Mouse (Mus musculus) heart, embryonic 14.5 days (tissue): ENCODE data around the gene Ankmy1. TPM values are rescaled to one million over a fixed set of nuclear protein-coding genes. Genes with fewer than 3 reads are reported as not detected.

Source experiments
- ATAC-seq: fragments of 200-750 bp; cut with Nextera tagmentation; 2 replicates; pipeline ENCODE4 v1.8.0; 2017; ENCODE audit warnings: low read depth, moderate TSS enrichment; ENCODE audit not compliant: insufficient number of reproducible peaks, insufficient read depth, low FRiP score
- H3K27ac ChIP-seq, 2 experiments: fragments of 200-500 bp in 1 of 2; fragments of 300-500 bp in 1 of 2; sonication (generic) in 1 of 2; replicated peaks in 1 of 2; 2 replicates each; pipeline ENCODE4 v1.5.1; 2012 to 2014; ENCODE audit warnings: low read depth in 2 of 2, low read length in 2 of 2, control low read depth in 1 of 2, mild to moderate bottlenecking in 1 of 2, mixed read lengths in 1 of 2; ENCODE audit not compliant: control insufficient read depth in 1 of 2, insufficient read depth in 1 of 2
- H3K27me3 ChIP-seq: fragments of 300-500 bp; sonication (generic); 2 replicates; pipeline ENCODE4 v1.6.1; 2014; ENCODE audit warnings: mild to moderate bottlenecking, low read length, control low read depth; ENCODE audit not compliant: control insufficient read depth, insufficient read depth
- H3K36me3 ChIP-seq: fragments of 300-500 bp; sonication (generic); 2 replicates; pipeline ENCODE4 v1.6.1; 2014; ENCODE audit warnings: mild to moderate bottlenecking, control low read depth, low read length, mixed read lengths; ENCODE audit not compliant: control insufficient read depth, insufficient read depth
- H3K4me1 ChIP-seq, 2 experiments: fragments of 200-500 bp in 1 of 2; fragments of 300-500 bp in 1 of 2; sonication (generic) in 1 of 2; 2 replicates each; pipeline ENCODE4 v1.6.1; 2012 to 2014; ENCODE audit warnings: low read length in 2 of 2, control low read depth in 1 of 2, mixed read lengths in 1 of 2; ENCODE audit not compliant: control insufficient read depth in 2 of 2, insufficient read depth in 2 of 2
- H3K4me2 ChIP-seq: fragments of 300-500 bp; sonication (generic); 2 replicates; pipeline ENCODE4 v1.6.1; 2014; ENCODE audit warnings: mild to moderate bottlenecking, low read length
- H3K4me3 ChIP-seq, 2 experiments: fragments of 200-500 bp in 1 of 2; fragments of 300-500 bp in 1 of 2; sonication (generic) in 1 of 2; 2 replicates each; pipeline ENCODE4 v1.5.1; 2012 to 2014; ENCODE audit warnings: low read length in 2 of 2, mild to moderate bottlenecking in 2 of 2, control low read depth in 1 of 2, low read depth in 1 of 2, moderate library complexity in 1 of 2; ENCODE audit not compliant: control insufficient read depth in 1 of 2, insufficient read depth in 1 of 2
- H3K9ac ChIP-seq: fragments of 300-500 bp; sonication (generic); 2 replicates; pipeline ENCODE4 v1.6.1; 2014; ENCODE audit warnings: mild to moderate bottlenecking, low read length
- H3K9me3 ChIP-seq: fragments of 300-500 bp; sonication (generic); 2 replicates; pipeline ENCODE4 v1.6.1; 2016; ENCODE audit warnings: low read length, control low read depth; ENCODE audit not compliant: control insufficient read depth
- WGBS: fragments of 180-500 bp; shearing (Covaris S2); extraction: QIAGEN DNeasy Blood & Tissue Kit; methylation state at CpG from one replicate; pipeline ENCODE4 v1.1.7; 2014; 5-methylcytosine and 5-hydroxymethylcytosine counted together
- polyA plus RNA-seq: library from polyadenylated mRNA; unstranded; fragments of >200 nt; fragmentation: Nextera tagmentation; extraction: Ambion mirVana; gene quantifications from 2 replicates; pipeline ENCODE4 v1.2.1, GENCODE M21; 2014

The Ankmy1 gene
- polyA plus RNA-seq: 0.16 and 0.89 TPM in 2 replicates

GRCm38 (mm10) chr1:92902786-92903185 lies at the start of gene Ankmy1:
Gene Ankmy1, minus strand, starts transcription at chr1:92902906.
- peaks cover 33% of the 10 kb centered on the region for H3K27me3 ChIP-seq
- H3K36me3 ChIP-seq: no peaks in the 10 kb centered on the region
- ATAC-seq: no peak
- H3K9me3 ChIP-seq: no peaks in the 10 kb centered on the region
- H3K4me3 ChIP-seq: peak within 1 kb of the TSS in 1 of 2 experiments; percentile 13; a peak in 2 of 4 replicates
- no peak within 1 kb of the TSS; the same call in 1 of the 2 replicates for H3K9ac ChIP-seq
- peak within 1 kb of the TSS; percentile 52 for H3K4me2 ChIP-seq
- H3K27ac ChIP-seq: no peak within 1 kb of the TSS
- peaks cover 7 to 11% of the 10 kb centered on the region in 2 experiments for H3K4me1 ChIP-seq
- WGBS: 2% methylated on average over 15 of the region's 15 CpGs

GRCm38 (mm10) chr1:92950607-92951006 lies 47.9 kb upstream of the Ankmy1 start, which contains the start of gene Gpr35:
Gene Gpr35, plus strand, starts transcription at chr1:92950865.
- ATAC-seq: no peak
- Histone ChIP-seq H3K36me3 (peaks cover 33% of the 10 kb centered on the region), H3K9ac (no peak within 1 kb of the TSS), H3K4me3 (no peak within 1 kb of the TSS), H3K9me3 (no peaks in the 10 kb centered on the region), H3K4me2 (no peak within 1 kb of the TSS), H3K27ac (no peak within 1 kb of the TSS), H3K4me1 (no peaks in the 10 kb centered on the region), H3K27me3 (no peaks in the 10 kb centered on the region)
- WGBS: 72% methylated on average over 5 of the region's 5 CpGs

- no peak overlapping the region for H3K9ac ChIP-seq
- 41% methylated on average over 6 of the region's 6 CpGs for WGBS
- ATAC-seq: no peak
- no peaks in the 10 kb centered on the region for H3K4me1 ChIP-seq
- H3K27ac ChIP-seq: no peak overlapping the region
- H3K9me3 ChIP-seq: no peaks in the 10 kb centered on the region
- H3K36me3 ChIP-seq: peaks cover 44% of the 10 kb centered on the region
- H3K4me3 ChIP-seq: no peak overlapping the region
- H3K4me2 ChIP-seq: no peak overlapping the region
- no peaks in the 10 kb centered on the region for H3K27me3 ChIP-seq
Measured at GRCm38 (mm10) chr1:92949426-92949825, 46.7 kb upstream of the Ankmy1 start.

- H3K27me3 ChIP-seq: no peaks in the 10 kb centered on the region
- H3K27ac ChIP-seq: no peak overlapping the region
- ATAC-seq: no peak
- H3K4me1 ChIP-seq: no peaks in the 10 kb centered on the region
- H3K36me3 ChIP-seq: peaks cover 59% of the 10 kb centered on the region
- H3K4me3 ChIP-seq: no peak overlapping the region
- no peak overlapping the region for H3K9ac ChIP-seq
- H3K4me2 ChIP-seq: no peak overlapping the region
- 87% methylated on average over 3 of the region's 3 CpGs for WGBS
- no peaks in the 10 kb centered on the region for H3K9me3 ChIP-seq
Measured at GRCm38 (mm10) chr1:92947966-92948365, 45.3 kb upstream of the Ankmy1 start.

GRCm38 (mm10) chr1:92943219-92943989 lies 40.7 kb upstream of the Ankmy1 start:
- no peak overlapping the region for H3K4me3 ChIP-seq
- H3K27me3 ChIP-seq: no peaks in the 10 kb centered on the region
- no peaks in the 10 kb centered on the region for H3K9me3 ChIP-seq
- no peak overlapping the region for H3K9ac ChIP-seq
- no peak for ATAC-seq
- WGBS: 93% methylated on average over 19 of the region's 19 CpGs
- no peak overlapping the region for H3K27ac ChIP-seq
- peaks cover 96% of the 10 kb centered on the region for H3K36me3 ChIP-seq
- no peaks in the 10 kb centered on the region for H3K4me1 ChIP-seq
- no peak overlapping the region for H3K4me2 ChIP-seq

GRCm38 (mm10) chr1:92939746-92940145 lies 37.0 kb upstream of the Ankmy1 start:
- H3K4me3 ChIP-seq: no peak overlapping the region
- ATAC-seq: no peak
- H3K4me2 ChIP-seq: no peak overlapping the region
- peaks cover 4 to 15% of the 10 kb centered on the region in 2 experiments for H3K4me1 ChIP-seq
- WGBS: 91% methylated on average over 4 of the region's 4 CpGs
- no peaks in the 10 kb centered on the region for H3K9me3 ChIP-seq
- no peaks in the 10 kb centered on the region for H3K27me3 ChIP-seq
- no peak overlapping the region for H3K27ac ChIP-seq
- H3K9ac ChIP-seq: no peak overlapping the region
- H3K36me3 ChIP-seq: peaks cover 69% of the 10 kb centered on the region

- H3K9ac ChIP-seq: no peak overlapping the region
- WGBS: 89% methylated on average over 3 of the region's 3 CpGs
- H3K9me3 ChIP-seq: peaks cover 4% of the 10 kb centered on the region; the same call in 1 of the 2 replicates
- no peak overlapping the region for H3K27ac ChIP-seq
- H3K27me3 ChIP-seq: no peaks in the 10 kb centered on the region
- H3K36me3 ChIP-seq: peaks cover 49% of the 10 kb centered on the region
- peaks cover 7 to 21% of the 10 kb centered on the region in 2 experiments for H3K4me1 ChIP-seq
- H3K4me3 ChIP-seq: no peak overlapping the region
- no peak overlapping the region for H3K4me2 ChIP-seq
- no peak for ATAC-seq
Measured at GRCm38 (mm10) chr1:92937797-92938196, 35.1 kb upstream of the Ankmy1 start.
